In genomic region chr9:51076300-51076978, GRCm38 (mm10) we compare ENCODE assay signal across 9 mouse cellular contexts. TPM values are rescaled to one million over a fixed set of nuclear protein-coding genes. Genes with fewer than 3 reads are reported as not detected.
DNase-seq lines count a peak whose midpoint lies in the region; ATAC-seq and TF ChIP-seq lines count a peak whose summit lies in the region.
"Had no signal": no experiment of that assay in that cellular context is flagged by ENCODE, and none has a peak within 500 bp of the region (broad histone marks: within the 10 kb centered on the region; RNA-seq: fewer than 3 reads in every experiment).

No protein-coding gene starts in this region.

- TF ChIP-seq CTCF in lung, postnatal 0 days (IDR thresholded peaks at IDR 0.05): no peak

- TF ChIP-seq EP300 in lung, postnatal 0 days (IDR thresholded peaks at IDR 0.05): no peak

- peak overlapping the region; percentile 57 for H3K4me2 ChIP-seq in forebrain, embryonic 15.5 days (replicated peaks)
- peak overlapping the region; percentile 93 for H3K4me2 ChIP-seq in intestine, embryonic 16.5 days (ENCODE audit: low read depth, low read length)
- H3K4me2 ChIP-seq in lung, postnatal 0 days (replicated peaks; ENCODE audit: low read depth, low read length): peak overlapping the region; percentile 76

- H3K4me1 ChIP-seq in forebrain, embryonic 15.5 days: peaks cover 25% of the 10 kb centered on the region
- H3K4me1 ChIP-seq in intestine, embryonic 16.5 days (ENCODE audit: control insufficient read depth, insufficient read depth, low read length): peaks cover 21% of the 10 kb centered on the region
- H3K4me1 ChIP-seq in lung, postnatal 0 days (ENCODE audit: insufficient read depth, low read depth, low read length): no peaks in the 10 kb centered on the region

- under 1% methylated on average over 17 of the region's 17 CpGs for WGBS in forebrain, embryonic 15.5 days
- WGBS in intestine, embryonic 16.5 days: under 1% methylated on average over 17 of the region's 17 CpGs
- WGBS in lung, postnatal 0 days: under 1% methylated on average over 15 of the region's 17 CpGs

- H3K9ac ChIP-seq in forebrain, embryonic 15.5 days (replicated peaks): 0 out of 2 replicates have a peak overlapping the region, but pooled peaks have one; percentile 14
- H3K9ac ChIP-seq in intestine, embryonic 16.5 days (ENCODE audit: low read depth, low read length): peak overlapping the region; percentile 68
- H3K9ac ChIP-seq in lung, postnatal 0 days (replicated peaks; ENCODE audit: low read depth): 0 out of 2 replicates have a peak overlapping the region, but pooled peaks have one; percentile 23

- no peaks in the 10 kb centered on the region for H3K9me3 ChIP-seq in forebrain, embryonic 15.5 days
- H3K9me3 ChIP-seq in intestine, embryonic 16.5 days (ENCODE audit: control insufficient read depth, low read length): no peaks in the 10 kb centered on the region
- no peaks in the 10 kb centered on the region for H3K9me3 ChIP-seq in lung, postnatal 0 days (ENCODE audit: low read length)

- peak; percentile 10 for DNase-seq in gastrocnemius, postnatal 10 days
- no peak for DNase-seq in gastrocnemius, adult 8-10 months (ENCODE audit: low spot score in 2 of 2)
- peak; percentile 21 for DNase-seq in cerebellum, adult 11-12 months
- DNase-seq in lung, postnatal 0 days (ENCODE audit: low spot score): peak; percentile 41
- peak; percentile 46 for DNase-seq in retina, embryonic 14.5 days (ENCODE audit: low spot score)

- H3K4me3 ChIP-seq in forebrain, embryonic 15.5 days: peak overlapping the region; percentile 31
- peak overlapping the region; percentile 58 for H3K4me3 ChIP-seq in intestine, embryonic 16.5 days (ENCODE audit: low read length)
- peak overlapping the region; percentile 37 for H3K4me3 ChIP-seq in lung, postnatal 0 days (ENCODE audit: low read depth, low read length)

- ATAC-seq in forebrain, embryonic 15.5 days (replicated peaks): peak; percentile 57
- ATAC-seq in intestine, embryonic 16.5 days: peak; percentile 56
- peak; percentile 58 for ATAC-seq in lung, postnatal 0 days
- no peak for ATAC-seq in activated CD4-positive, CD25-positive, alpha-beta regulatory T cell, adult 4 months
- ATAC-seq: Patski had no signal

- H3K27ac ChIP-seq in forebrain, embryonic 15.5 days (replicated peaks): no peak overlapping the region
- peak overlapping the region; percentile 31; the same call in 1 of the 2 replicates for H3K27ac ChIP-seq in intestine, embryonic 16.5 days (ENCODE audit: low read length)
- H3K27ac ChIP-seq in lung, postnatal 0 days (ENCODE audit: low read length): peak overlapping the region; percentile 65

- H3K27me3 ChIP-seq in forebrain, embryonic 15.5 days: no peaks in the 10 kb centered on the region
- H3K27me3 ChIP-seq in intestine, embryonic 16.5 days (replicated peaks; ENCODE audit: control insufficient read depth, insufficient read depth, low read length): no peaks in the 10 kb centered on the region
- no peaks in the 10 kb centered on the region for H3K27me3 ChIP-seq in lung, postnatal 0 days (replicated peaks; ENCODE audit: insufficient read depth, low read length)

- H3K36me3 ChIP-seq in forebrain, embryonic 15.5 days: no peaks in the 10 kb centered on the region
- no peaks in the 10 kb centered on the region for H3K36me3 ChIP-seq in intestine, embryonic 16.5 days (ENCODE audit: control insufficient read depth, insufficient read depth, low read length)
- H3K36me3 ChIP-seq in lung, postnatal 0 days (ENCODE audit: insufficient read depth, low read length): no peaks in the 10 kb centered on the region

RNA-seq across cellular contexts. Expression of gene Layn, which starts 0.5 kb away (rescaled TPM):
- total RNA-seq in gastrocnemius, postnatal 10 days (2021): 1 to 10 TPM; 2.4 to 2.9 TPM
- 1 to 10 TPM in 2 of 4 experiments, under 1 TPM in 2; 0.48 to 1.6 (median 1.0) TPM for total RNA-seq in gastrocnemius, adult 8-10 months (2022)
- polyA plus RNA-seq in forebrain, embryonic 15.5 days (2015; fragmentation: Nextera tagmentation; extraction: Ambion mirVana): 1.5 and 1.9 TPM in 2 replicates
- polyA plus RNA-seq in intestine, embryonic 16.5 days (2015; fragmentation: Nextera tagmentation; extraction: Ambion mirVana): 3.2 and 3.3 TPM in 2 replicates
- polyA plus RNA-seq in lung, postnatal 0 days (2015; fragmentation: Nextera tagmentation; extraction: Ambion mirVana): 10.7 and 15.6 TPM in 2 replicates
- not detected for polyA plus RNA-seq in activated CD4-positive, CD25-positive, alpha-beta regulatory T cell, adult 4 months (2017; shearing (Covaris generic))
- polyA plus RNA-seq: Patski had no signal

RNA-seq across cellular contexts. Expression of gene Btg4, which starts 15.7 kb away (rescaled TPM):
- total RNA-seq in gastrocnemius, postnatal 10 days (2021): not detected
- total RNA-seq in gastrocnemius, adult 8-10 months (2022): not detected
- polyA plus RNA-seq in forebrain, embryonic 15.5 days (2015; fragmentation: Nextera tagmentation; extraction: Ambion mirVana): not detected in 2 replicates
- polyA plus RNA-seq in intestine, embryonic 16.5 days (2015; fragmentation: Nextera tagmentation; extraction: Ambion mirVana): not detected in 2 replicates
- 0.42 and 0.53 TPM in 2 replicates for polyA plus RNA-seq in lung, postnatal 0 days (2015; fragmentation: Nextera tagmentation; extraction: Ambion mirVana)
- polyA plus RNA-seq in activated CD4-positive, CD25-positive, alpha-beta regulatory T cell, adult 4 months (2017; shearing (Covaris generic)): not detected
- polyA plus RNA-seq: Patski had no signal

RNA-seq across cellular contexts. Expression of gene 4833427G06Rik, which starts 25.4 kb away (rescaled TPM):
- total RNA-seq in gastrocnemius, postnatal 10 days (2021): not detected
- not detected for total RNA-seq in gastrocnemius, adult 8-10 months (2022)
- polyA plus RNA-seq in forebrain, embryonic 15.5 days (2015; fragmentation: Nextera tagmentation; extraction: Ambion mirVana): 0.32 and 1.1 TPM in 2 replicates
- not detected in 2 replicates for polyA plus RNA-seq in intestine, embryonic 16.5 days (2015; fragmentation: Nextera tagmentation; extraction: Ambion mirVana)
- 6.2 and 8.1 TPM in 2 replicates for polyA plus RNA-seq in lung, postnatal 0 days (2015; fragmentation: Nextera tagmentation; extraction: Ambion mirVana)
- polyA plus RNA-seq in activated CD4-positive, CD25-positive, alpha-beta regulatory T cell, adult 4 months (2017; shearing (Covaris generic)): not detected
- polyA plus RNA-seq: Patski had no signal

Comparison
In these comparisons a context has a peak if more than half of its experiments do, and no peak if none do; other contexts are left out.
1. DNase-seq: peak in gastrocnemius, postnatal 10 days (single experiment), cerebellum, adult 11-12 months (single experiment), lung, postnatal 0 days (single experiment) and retina, embryonic 14.5 days (single experiment); none in gastrocnemius, adult 8-10 months (0 of 2).
2. H3K9ac ChIP-seq: peak in every context shown above with its lines; median percentile 68 in intestine, embryonic 16.5 days; 23 in lung, postnatal 0 days; 14 in forebrain, embryonic 15.5 days.
3. Peak in every context shown above with its lines, with median percentiles within 50 percentile points of each other: H3K4me2 ChIP-seq and H3K4me3 ChIP-seq.